Mouse (Mus musculus): ENCODE results near the gene Mbd5.

The Mbd5 gene

DNA sequence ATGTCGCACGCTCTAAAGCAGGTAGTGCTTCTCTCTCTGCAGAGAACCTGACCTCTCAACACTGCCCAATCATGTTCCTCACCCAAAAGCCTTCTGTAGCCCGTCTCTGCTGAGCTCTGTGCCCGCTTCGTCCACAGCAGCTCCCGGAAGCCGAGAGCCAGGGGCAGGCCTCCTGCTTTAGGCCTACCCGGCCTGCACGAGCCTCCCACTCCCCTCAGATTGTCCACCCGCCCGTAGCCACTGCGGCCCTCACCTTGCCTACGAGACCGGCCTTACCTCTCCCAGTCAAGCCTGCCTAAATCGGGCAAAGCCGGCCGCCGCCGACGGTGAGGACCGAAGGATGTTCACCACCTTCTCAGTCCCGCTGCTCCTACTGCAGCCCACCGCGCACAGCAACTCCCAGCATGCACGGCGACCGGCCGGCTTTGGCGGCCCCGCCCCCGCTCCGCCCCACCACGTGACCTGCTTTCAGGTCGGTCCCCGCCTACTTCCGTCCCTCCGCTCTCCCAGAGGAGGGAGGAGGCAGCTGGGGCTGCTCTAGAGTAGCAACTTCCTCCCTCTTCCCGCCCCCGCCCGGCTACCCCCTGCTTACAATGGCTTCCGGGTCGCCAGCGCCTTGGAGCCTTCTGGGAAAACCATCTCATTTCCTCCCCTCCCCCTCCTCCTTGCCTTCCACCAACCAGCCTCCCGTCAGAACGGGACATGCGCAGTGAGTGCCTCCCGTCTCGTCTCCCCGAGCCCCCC is at the start of gene Mbd5:
Gene Mbd5 (plus strand): TSS at position 668 of the 744 bp plus-strand sequence.
- peak; percentile 99 for DNase-seq (ENCODE audit: low spot score)

DNA sequence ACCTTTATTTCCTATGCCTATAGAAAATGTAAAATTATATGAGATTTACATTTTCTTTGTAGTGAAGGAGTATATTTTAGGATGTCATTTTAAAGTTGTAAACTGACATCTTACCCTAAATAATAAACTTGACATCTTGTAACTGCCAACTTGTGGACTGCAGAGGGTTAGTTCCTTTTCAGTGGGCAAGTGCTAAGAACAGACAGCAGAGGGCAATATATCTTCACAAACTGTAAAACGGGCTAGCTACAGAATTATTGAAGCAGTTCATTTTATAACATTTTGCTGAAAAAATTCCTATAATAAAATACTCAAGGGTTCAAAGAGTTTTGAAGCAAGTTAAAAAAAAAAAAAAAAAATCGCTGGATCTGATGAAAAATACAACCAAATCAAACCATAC is 40.4 kb upstream of the Mbd5 start:
- DNase-seq (ENCODE audit: low spot score), result no peak

DNA sequence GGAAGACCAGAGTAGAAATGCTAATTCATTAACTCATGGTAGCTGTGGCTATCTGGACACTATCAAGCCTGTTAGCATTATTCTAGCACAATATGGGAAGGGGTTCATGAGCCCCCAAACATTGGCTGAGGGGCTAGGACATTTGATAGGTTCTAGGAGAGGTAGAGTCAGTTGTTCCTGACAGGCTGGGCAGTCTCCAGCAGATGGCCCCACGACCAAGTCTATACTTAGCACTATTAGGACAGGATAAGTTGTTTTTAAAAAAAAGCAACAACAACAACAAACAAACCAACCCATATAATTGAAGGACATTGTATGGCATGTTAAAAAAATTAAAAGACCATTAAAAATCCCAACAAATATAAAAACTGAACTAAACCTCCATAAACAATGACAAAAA is 35.1 kb upstream of the Mbd5 start:
- no peak for DNase-seq (ENCODE audit: low spot score)

DNA sequence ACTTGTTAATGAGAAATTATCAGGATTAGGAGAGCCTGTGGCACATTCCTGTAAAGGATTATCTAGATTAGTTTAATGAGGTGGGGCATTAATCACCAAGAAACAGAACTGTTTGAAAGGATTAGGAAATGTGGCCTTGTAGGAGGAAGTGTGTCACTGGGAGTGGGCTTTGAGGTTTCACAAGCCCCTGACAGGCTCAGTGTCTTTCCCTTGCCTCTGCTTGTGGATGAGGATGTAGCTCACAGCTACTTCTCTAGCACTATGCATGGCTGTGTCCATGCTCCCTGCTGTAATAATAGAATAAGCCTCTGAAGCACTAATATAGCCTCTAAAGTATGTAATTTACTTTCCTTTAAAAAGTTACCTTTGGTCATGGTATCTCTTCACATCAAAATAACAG is 33.5 kb upstream of the Mbd5 start:
- no peak for DNase-seq (ENCODE audit: low spot score)

DNA sequence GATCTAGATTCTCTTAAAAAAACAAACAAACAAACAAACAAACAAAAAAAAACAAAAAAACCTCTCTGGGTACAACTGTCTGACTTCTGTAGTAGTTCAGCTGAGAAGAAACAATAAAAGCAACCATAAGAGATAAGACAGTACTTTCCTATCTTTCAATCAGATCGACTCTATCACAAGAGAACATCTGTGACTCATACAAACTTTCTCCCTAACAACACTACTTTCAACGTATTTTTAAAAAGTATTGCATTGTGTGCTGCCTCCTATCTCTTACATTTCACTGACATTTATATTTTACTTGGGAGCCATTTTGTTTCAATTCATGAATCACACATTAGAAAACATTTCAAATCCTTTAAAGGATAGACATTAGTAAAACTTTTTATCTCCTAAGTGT is 14.2 kb upstream of the Mbd5 start:
- no peak for DNase-seq (ENCODE audit: low spot score)

DNA sequence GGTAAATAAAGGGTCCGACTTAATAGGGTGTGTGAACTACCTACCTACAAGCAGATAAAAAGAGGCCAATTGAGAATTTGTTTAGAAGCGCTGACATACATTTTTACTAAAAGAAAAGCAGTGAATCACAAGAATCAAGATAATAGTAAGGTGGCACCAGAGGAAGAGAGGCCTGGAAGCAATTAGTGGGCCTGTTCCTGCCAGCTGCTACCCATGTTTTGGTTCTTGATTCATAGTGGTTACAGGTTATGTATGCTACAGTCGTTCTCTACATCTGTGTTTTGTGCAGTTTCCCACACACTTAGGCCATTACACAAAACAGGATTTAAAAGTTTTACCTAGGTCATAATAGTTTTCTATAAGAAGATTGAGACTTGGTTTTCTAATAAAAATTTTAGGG is 1.5 kb upstream of the Mbd5 start:
- DNase-seq (ENCODE audit: low spot score), result no peak

DNA sequence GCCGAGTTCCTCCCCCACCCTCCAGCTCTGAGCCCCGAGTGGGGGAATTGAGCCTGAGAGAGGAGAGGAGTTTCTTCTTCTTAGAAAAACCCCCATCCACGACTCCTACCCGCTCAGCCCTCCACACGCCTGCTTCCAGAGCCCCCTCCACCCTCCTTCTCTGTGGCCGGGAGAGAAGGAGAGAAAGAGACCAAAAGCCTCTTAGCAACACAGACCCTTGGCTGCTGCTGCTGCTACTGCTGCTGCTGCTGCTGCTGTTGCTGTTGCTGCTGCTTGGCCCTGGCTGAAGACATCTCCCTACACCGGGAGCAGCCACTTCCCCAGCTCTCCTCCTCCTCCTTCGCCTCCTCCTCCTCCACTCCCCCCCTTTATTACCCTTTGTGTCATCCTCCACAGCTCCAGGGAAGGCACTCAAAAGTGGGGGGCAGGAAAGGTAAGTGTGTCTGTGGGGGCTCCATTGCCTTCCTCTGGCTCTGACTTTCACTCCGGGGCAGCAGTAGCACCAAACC is 489 bp downstream of the Mbd5 start:
- DNase-seq (ENCODE audit: low spot score), result peak; percentile 66

DNA sequence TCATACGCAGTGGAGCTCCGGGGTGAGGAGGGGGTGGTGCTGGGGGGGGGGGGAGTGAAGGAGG is 776 bp downstream of the Mbd5 start, which contains the start of gene Orc4:
Gene Orc4 (minus strand): TSS at position 26 of the 64 bp plus-strand sequence.
- DNase-seq (ENCODE audit: low spot score), result no peak

DNA sequence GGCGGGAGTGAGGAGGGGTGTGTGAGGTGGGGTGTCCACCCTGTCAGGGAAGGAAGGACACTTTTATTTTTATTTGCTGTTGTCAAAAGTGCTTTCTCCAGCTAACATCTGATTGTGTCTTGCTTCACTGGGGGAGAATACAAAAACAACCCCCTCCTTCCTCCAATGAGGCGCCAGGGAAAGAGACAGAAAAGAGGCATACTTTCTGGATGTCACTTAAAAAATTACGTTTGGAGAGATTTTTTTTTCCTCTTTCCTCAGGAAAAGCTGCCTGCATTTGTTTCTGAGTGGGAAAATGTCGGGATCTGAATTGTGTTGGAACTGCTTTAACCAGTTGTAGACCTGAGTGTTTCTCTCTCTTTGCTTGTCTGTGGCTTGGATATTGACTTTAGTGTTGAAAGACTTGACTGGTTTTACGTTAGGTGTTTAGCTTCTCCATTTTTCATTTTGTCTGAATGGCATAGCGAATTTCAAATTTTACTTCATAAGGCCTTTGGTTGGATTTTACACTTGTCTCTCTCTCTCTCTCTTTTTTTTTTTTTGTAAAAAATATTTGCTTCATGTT is 1.1 kb downstream of the Mbd5 start:
- no peak for DNase-seq (ENCODE audit: low spot score)

DNA sequence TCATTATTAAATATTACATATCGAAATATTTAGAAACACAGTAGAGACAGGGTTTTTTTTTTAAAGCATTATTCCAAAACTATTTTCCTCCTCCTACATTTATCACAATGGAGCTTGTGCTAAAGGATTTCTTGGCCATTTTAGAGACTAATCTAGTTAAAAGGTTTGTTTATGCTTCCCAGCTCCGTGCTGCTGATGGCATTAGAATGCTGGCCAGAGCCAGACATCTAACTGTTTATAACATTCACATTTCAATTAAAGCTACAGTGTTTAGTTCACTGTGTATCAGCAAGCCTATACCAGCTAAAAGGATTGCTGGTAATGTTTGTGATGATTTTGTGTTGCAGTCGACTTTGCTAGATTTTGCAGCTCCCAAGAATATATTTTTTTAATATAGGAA is 7.3 kb downstream of the Mbd5 start:
- no peak for DNase-seq (ENCODE audit: low spot score)

DNA sequence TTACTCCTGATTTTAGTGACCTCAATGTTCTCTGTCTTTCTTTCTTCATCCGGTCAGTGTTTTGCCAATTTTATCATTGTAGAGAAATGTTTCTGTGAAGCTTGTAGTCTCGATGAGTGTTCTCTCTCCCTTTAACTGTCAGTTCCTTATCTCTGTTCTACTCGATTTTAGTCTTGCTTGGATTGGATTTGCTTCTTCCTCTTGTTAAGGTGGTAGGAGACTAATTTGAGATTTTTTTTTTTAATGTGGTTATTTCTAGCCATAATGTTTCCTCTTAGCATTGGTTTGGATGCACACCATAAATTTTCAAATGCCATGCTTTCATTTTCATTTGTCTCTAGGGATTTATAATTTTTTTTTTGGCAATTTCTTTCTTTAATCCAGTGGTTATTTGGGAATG is 29.6 kb downstream of the Mbd5 start:
- DNase-seq (ENCODE audit: low spot score), result no peak

DNA sequence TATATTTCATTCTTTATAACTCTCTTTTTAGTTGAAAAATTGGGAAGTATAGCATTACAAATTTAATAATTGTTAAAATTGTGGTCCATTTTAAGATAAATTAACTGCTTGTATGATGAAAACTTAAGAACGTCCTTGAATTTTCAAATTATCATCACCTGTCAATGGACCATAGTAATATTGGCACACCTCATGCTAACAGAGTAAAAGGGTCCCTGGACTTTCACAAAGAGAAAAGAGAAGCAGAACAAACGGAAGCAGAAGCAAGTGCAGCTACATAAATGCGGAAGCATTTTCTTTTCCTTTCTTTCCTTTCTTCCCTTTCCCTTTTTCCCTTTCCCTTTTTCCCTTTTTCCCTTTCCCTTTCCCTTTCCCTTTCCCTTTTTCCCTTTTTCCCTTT is 41.0 kb downstream of the Mbd5 start:
- no peak for DNase-seq (ENCODE audit: low spot score)

DNA sequence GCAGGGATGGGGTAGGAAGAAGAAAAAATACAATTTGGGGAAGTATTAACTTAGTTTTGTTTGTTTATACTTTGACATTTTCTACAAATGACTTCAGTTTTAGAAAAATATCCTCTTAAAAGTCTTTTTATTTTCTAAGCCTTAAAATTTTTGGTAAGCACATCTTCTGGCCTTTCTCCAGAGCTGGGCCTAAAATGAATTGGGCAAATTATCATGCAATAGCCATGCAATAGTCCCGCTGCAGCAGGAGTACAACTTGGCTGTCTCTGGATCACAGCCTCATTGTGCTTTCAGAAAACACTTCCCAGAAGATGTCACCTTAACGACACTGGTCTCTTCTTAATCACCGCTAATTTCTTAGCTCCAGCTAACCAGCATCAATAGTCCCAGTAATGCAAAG is 91.2 kb downstream of the Mbd5 start:
- no peak for DNase-seq (ENCODE audit: low spot score)

DNA sequence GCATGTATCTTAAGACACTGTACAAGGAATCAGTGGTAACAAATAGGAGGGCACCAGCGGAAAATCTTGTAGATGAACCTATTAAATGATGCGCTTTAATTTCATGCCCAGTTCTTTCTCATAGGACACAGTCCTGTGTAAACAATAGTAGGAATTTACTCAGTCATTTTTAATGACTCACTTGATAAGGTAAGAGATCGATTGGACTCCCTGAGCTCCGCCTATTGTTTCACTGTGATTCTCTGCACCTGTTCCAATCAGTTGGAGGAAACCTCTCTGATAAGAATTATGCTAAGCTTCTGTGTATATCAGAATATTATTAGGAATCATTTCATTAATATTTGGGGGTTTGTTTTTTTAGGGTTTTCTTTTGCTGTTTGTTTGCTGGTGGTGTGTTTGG is 100.7 kb downstream of the Mbd5 start:
- DNase-seq (ENCODE audit: low spot score), result no peak

DNA sequence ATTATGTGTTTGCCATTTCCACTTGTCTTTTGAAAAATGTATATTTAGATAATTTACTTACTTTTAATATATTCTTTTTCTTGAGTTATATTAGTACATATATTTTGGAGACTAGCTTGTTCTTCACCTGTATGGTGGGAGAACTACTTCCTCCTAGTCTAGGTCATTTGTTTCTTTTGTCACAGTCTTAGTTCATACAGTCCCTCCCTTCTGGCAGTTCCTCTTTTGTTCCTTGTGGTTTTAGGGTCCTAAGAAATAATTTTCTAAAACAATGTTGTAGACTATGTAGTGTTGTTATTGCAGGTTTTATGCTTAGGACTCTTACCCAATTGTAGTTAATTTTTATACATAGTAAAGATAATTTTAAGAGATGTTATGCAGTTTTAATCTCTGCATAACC is 118.6 kb downstream of the Mbd5 start:
- DNase-seq (ENCODE audit: low spot score), result no peak

DNA sequence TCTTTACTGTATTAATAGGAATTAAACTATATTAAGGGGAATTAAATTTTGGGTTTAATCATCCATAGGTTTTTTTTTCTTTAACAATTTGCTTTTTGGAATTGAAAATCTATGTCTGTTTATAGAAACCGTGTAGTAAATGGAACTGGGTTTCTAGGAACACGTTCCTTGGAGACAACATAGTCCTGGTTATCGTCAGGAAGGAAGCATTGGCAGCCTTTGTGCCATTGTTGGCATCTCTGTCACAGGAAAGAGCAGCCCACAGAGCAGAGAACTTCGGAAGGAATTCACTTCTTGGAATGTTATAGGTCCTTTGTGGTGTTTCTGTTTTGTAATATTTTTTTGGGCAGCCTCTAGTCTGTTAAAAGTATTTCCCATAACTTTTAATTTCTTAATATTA is 135.7 kb downstream of the Mbd5 start:
- no peak for DNase-seq (ENCODE audit: low spot score)

DNA sequence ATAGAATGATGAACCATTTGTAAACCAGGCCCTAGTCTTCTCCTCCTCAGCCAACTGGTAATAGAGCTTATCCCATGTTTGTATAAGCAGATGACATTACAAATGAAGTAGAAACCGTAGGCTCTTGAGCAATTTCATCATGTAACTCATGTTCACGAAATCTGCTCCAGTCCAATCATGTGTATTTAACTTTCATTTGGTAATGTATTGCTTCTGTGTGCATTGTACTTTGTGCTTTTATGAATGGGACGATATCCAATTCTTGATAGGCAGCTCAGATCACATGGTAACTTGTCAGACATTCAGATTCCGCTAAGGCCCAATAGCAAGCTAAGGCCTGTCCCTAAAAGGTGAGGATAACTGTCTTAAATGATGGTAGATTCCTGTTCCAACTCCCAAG is 141.5 kb downstream of the Mbd5 start:
- DNase-seq (ENCODE audit: low spot score), result no peak

DNA sequence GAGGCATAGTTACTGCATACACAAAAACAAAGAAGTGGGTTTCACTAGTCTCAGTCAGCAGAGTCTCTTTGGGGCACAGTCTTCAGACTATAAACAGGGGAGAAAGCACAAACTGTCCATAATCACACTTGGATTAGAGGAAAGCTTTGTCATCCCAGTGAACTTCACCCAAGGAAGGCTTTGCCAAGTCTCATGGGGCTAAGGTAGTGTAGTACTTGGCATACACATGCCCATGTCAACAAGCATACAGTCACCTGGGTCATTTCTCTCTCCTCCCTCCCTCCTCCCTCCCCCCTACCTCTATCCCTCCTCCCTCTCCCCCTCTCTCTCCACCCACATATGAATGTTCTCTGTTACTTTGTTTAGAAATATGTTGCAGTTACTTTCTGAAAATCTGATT is 147.5 kb downstream of the Mbd5 start:
- no peak for DNase-seq (ENCODE audit: low spot score)

DNA sequence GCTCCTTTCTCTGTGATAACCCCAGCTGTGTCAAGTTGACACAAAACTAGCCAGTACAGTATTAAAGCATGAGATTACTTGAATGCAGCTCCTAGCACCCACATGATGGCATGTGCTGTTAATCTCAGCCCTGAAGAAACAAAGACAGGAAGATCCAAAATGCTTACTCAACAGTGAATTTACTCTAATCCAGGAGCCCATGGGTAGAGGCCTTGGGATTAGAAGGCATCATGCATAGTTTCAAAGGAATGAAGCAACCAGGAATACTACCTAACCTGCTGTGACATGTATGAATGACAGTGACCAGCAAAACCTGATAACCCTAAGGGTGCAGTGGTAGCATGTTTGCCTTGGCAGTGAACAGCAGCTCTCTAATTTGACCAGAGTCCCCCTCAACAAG is 159.6 kb downstream of the Mbd5 start:
- DNase-seq (ENCODE audit: low spot score), result no peak

DNA sequence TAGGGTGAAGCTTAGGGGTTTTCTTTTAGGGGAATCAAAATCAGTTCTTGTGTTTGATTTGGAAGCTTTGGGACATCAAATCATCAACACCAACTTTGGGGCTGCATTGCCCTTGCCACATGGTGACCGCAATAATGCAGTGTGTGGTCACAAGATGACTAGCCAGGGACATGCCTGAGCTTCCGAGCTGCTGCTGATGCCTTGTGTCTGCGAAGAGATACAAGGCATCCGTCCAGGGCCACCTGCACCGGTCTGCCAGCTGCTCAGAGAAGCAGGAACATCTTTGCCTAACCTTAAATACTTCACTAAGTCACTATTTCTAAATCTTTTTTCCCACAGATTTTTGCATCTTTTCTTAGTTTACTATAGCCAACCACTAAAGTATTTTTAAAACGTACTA is 170.6 kb downstream of the Mbd5 start:
- no peak for DNase-seq (ENCODE audit: low spot score)

DNA sequence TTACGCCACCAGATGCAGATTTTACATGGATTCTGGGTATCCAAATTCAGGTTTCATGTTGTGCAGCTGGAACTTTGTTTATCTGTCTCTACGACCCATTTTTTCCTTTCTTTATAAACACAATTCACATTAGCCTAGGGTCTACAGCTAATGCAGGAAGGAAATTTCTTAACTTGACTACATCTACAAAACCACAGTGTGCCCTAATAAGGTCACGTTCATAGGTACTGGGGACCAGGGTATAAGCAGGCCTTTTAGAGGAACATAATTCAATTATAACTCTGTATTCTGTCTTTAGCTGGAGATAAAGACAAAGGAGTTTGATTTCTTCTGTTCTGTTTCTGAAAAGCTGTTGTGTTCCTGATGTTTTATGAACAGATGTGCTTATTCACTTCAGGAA is 172.3 kb downstream of the Mbd5 start:
- no peak for DNase-seq (ENCODE audit: low spot score)

DNA sequence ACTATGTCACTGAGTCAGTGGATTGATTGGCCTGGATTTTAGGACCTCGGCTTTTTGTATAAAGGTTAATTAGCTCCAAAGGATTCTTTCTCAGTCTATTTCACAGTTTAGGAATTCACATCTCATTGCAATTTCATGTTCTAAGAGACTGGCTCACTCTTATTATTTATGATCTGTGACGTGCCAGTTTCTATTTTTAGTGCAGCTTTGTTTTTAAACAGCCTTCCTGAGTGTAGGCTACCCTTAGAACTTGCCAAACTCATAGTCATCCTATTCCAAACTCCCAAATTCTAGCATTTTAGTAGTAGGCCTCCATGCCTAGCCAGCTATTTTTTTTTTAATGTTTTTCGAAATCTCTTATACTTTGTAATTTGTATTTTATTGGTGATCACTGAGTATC is 192.9 kb downstream of the Mbd5 start:
- no peak for DNase-seq (ENCODE audit: low spot score)

DNA sequence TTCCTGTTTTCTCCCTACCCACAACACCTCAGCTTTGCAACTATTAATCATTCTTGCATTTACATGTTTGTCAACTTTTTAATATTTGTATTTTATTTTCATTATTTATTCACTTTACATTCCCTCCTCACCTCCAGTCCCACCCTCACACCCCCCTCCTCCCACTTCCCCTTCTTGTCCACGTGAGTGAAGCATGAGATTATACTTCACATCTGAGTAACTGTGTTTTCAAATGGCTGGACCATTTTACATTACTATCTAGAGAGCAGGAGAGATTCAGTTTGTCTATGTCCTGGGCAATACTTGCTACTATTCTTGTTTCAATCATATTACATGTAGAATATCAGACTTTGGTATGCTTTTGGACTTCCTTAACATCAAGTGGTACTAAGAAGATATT is 204.3 kb downstream of the Mbd5 start:
- no peak for DNase-seq (ENCODE audit: low spot score)

DNA sequence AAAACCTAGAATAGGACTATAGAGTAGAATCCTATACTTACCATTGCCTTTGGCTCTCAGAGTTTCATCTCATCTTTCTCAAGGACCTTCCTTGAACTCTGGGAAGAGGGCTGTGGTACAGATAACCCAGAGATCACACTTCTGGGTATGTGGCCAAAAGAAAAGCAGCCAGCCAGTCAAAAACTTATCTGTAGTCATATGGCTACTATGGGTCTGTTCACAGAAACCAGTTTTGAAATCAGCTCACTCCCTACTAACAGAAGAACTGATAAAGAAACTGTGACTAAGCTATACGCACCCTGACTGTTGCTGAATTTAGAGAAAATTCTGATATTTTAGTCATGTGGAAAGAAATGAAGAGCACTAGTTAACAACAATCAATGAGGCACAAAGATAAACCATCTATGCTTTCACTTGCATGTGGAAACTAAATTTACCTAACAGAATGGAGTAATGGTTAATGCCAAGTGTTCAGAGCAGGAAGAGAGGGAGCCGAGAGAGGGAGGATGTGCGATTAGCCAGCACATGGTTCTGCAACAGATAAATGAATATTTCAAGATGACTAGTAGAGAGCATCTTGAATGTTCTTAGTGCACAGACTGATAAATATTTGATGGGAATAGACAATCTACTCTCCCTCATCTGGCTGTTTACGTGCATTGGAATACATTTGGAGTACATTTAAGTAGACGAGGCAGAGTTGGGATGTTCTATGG is 211.1 kb downstream of the Mbd5 start:
- DNase-seq (ENCODE audit: low spot score), result no peak
